Mouse (Mus musculus) hindbrain, embryonic 14.5 days (tissue): Measurements from ENCODE around the gene Mybl2. TPM values are rescaled to one million over a fixed set of nuclear protein-coding genes. Genes with fewer than 3 reads are reported as not detected.

Experiments
- ATAC-seq: fragments of 200-750 bp; cut with Nextera tagmentation; 2 replicates; pipeline ENCODE4 v1.8.0; 2017; ENCODE audit warnings: moderate number of reproducible peaks, mild to moderate bottlenecking, moderate TSS enrichment, moderate library complexity; ENCODE audit not compliant: low FRiP score
- DNase-seq: peaks from one replicate; pipeline ENCODE4 v3.0.0-alpha.2; 2015; ENCODE audit warnings: low spot score
- H3K27ac ChIP-seq: fragments of 300-500 bp; sonication (generic); 2 replicates; pipeline ENCODE4 v1.5.1; 2014; ENCODE audit warnings: mild to moderate bottlenecking, moderate library complexity
- H3K27me3 ChIP-seq: fragments of 300-500 bp; sonication (generic); 2 replicates; pipeline ENCODE4 v1.6.1; 2014; ENCODE audit warnings: mild to moderate bottlenecking, low read length, mixed read lengths; ENCODE audit not compliant: control insufficient read depth, insufficient read depth
- H3K36me3 ChIP-seq: fragments of 300-500 bp; sonication (generic); replicated peaks from 2 replicates; pipeline ENCODE4 v1.6.1; 2014; ENCODE audit not compliant: control insufficient read depth, insufficient read depth
- H3K4me1 ChIP-seq: fragments of 300-500 bp; sonication (generic); replicated peaks from 2 replicates; pipeline ENCODE4 v1.6.1; 2014; ENCODE audit warnings: antibody characterized with exemption, low read length, mixed read lengths; ENCODE audit not compliant: control insufficient read depth, insufficient read depth
- H3K4me2 ChIP-seq: fragments of 300-500 bp; sonication (generic); replicated peaks from 2 replicates; pipeline ENCODE4 v1.6.1; 2014; ENCODE audit warnings: mild to moderate bottlenecking, moderate library complexity
- H3K4me3 ChIP-seq: fragments of 300-500 bp; sonication (generic); replicated peaks from 2 replicates; pipeline ENCODE4 v1.5.1; 2014; ENCODE audit warnings: mild to moderate bottlenecking, low read length
- H3K9ac ChIP-seq: fragments of 300-500 bp; sonication (generic); 2 replicates; pipeline ENCODE4 v1.6.1; 2014
- H3K9me3 ChIP-seq: fragments of 300-500 bp; sonication (generic); 2 replicates; pipeline ENCODE4 v1.6.1; 2016; ENCODE audit warnings: low read length; ENCODE audit not compliant: control insufficient read depth
- WGBS: fragments of 180-500 bp; shearing (Covaris S2); extraction: QIAGEN DNeasy Blood & Tissue Kit; methylation state at CpG from one replicate; pipeline ENCODE4 v1.1.7; 2014; 5-methylcytosine and 5-hydroxymethylcytosine counted together
- polyA plus RNA-seq: library from polyadenylated mRNA; unstranded; fragments of >200 nt; fragmentation: Nextera tagmentation; extraction: Ambion mirVana; gene quantifications from 2 replicates; pipeline ENCODE4 v1.2.1, GENCODE M21; 2014

The Mybl2 gene
- polyA plus RNA-seq, 1 experiment from 2014 or later: 3.8 TPM

DNA sequence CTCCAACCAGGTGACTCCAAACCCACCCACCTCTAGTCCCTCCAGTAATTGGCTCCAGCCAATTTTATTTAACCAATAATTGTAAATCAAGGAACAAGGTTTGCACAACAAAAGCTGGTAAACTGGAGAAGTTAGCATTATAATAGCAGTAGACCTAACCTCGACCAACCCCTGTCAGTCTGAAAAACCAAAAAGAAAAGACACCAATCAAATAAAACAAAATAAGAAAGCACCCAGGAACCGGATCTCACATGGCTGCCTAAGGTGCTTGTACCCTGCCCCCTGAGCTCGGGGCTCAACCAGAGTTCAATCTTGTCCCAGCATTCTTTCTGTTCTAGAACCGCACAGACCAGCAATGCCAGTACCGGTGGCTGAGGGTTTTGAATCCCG is 7.6 kb downstream of the Mybl2 start:
- no peak overlapping the region for H3K4me2 ChIP-seq
- H3K36me3 ChIP-seq: no peaks in the 10 kb centered on the region
- H3K4me3 ChIP-seq: no peak overlapping the region
- 68% methylated on average over 6 of the region's 6 CpGs for WGBS
- H3K9ac ChIP-seq: no peak overlapping the region
- no peak overlapping the region for H3K27ac ChIP-seq
- H3K27me3 ChIP-seq: no peaks in the 10 kb centered on the region
- DNase-seq (no peak), ATAC-seq (no peak)
- H3K4me1 ChIP-seq: no peaks in the 10 kb centered on the region
- H3K9me3 ChIP-seq: no peaks in the 10 kb centered on the region

- Histone ChIP-seq H3K4me2 (no peak overlapping the region), H3K4me3 (no peak overlapping the region), H3K9ac (no peak overlapping the region), H3K4me1 (no peaks in the 10 kb centered on the region), H3K9me3 (no peaks in the 10 kb centered on the region), H3K36me3 (no peaks in the 10 kb centered on the region), H3K27ac (no peak overlapping the region), H3K27me3 (no peaks in the 10 kb centered on the region)
- DNase-seq: no peak
- no peak for ATAC-seq
- WGBS: 87% methylated on average over 6 of the region's 6 CpGs
Observed at GRCm38 (mm10) chr2:163066326-163066725, 11.8 kb downstream of the Mybl2 start.

- WGBS: 91% methylated on average over 1 of the region's 1 CpGs
Observed at GRCm38 (mm10) chr2:163067233-163067632, 12.7 kb downstream of the Mybl2 start.

DNA sequence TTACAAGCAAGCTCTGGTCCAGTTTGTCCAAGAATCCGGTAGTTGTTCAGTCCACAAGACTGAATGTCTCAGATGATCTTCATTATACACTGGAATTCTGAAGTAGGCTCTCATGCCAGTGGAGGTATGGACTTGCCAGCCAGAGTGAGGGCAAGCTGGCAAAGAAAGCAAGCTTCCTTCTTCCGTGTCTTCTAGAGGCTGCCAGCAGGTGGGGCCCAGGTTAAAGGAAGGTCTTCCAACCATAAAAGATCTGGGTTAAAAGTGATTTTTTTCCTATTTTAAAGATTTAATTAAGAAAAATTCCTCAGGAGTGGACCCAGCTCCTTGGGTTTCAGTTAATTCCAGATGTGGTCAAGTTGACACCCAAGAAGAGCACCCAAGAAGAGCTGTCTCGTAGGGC is 15.7 kb downstream of the Mybl2 start:
- no peak overlapping the region for H3K4me2 ChIP-seq
- H3K27ac ChIP-seq: no peak overlapping the region
- H3K9me3 ChIP-seq: no peaks in the 10 kb centered on the region
- no peaks in the 10 kb centered on the region for H3K4me1 ChIP-seq
- H3K9ac ChIP-seq: no peak overlapping the region
- 84% methylated on average over 3 of the region's 3 CpGs for WGBS
- DNase-seq (no peak), ATAC-seq (no peak)
- H3K4me3 ChIP-seq: no peak overlapping the region
- H3K27me3 ChIP-seq: no peaks in the 10 kb centered on the region
- H3K36me3 ChIP-seq: no peaks in the 10 kb centered on the region

More at GRCm38 (mm10) chr2:163067233-163067632, 12.7 kb downstream of the Mybl2 start:
- no peak for ATAC-seq
- no peaks in the 10 kb centered on the region for H3K27me3 ChIP-seq
- no peaks in the 10 kb centered on the region for H3K9me3 ChIP-seq
- no peak overlapping the region for H3K4me2 ChIP-seq
- no peak overlapping the region for H3K9ac ChIP-seq
- H3K4me3 ChIP-seq: no peak overlapping the region
- DNase-seq: no peak
- no peak overlapping the region for H3K27ac ChIP-seq
- no peaks in the 10 kb centered on the region for H3K4me1 ChIP-seq
- H3K36me3 ChIP-seq: no peaks in the 10 kb centered on the region

DNA sequence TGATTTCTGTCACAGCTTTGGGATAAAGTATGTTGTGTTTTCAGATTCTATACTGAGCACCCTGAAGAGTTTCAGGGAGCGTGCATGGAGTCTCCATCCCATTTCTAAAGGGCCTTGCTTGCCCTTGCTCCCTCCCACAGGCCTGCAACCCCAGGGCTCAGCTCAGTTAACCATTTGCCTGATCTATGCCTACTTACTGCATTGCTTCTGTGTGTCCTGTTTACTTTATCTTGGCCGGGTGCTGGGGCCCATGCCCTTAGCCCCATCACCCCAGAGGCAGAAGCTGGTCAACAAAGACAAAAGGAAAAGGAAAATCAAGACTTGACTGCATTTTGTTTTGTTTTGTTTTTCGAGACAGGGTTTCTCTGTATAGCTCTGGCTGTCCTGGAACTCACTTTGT is 17.1 kb downstream of the Mybl2 start:
- no peak overlapping the region for H3K4me3 ChIP-seq
- no peak overlapping the region for H3K9ac ChIP-seq
- H3K4me1 ChIP-seq: no peaks in the 10 kb centered on the region
- no peaks in the 10 kb centered on the region for H3K9me3 ChIP-seq
- H3K27me3 ChIP-seq: no peaks in the 10 kb centered on the region
- no peaks in the 10 kb centered on the region for H3K36me3 ChIP-seq
- ATAC-seq (no peak), DNase-seq (no peak)
- 95% methylated on average over 3 of the region's 3 CpGs for WGBS
- no peak overlapping the region for H3K4me2 ChIP-seq
- no peak overlapping the region for H3K27ac ChIP-seq

DNA sequence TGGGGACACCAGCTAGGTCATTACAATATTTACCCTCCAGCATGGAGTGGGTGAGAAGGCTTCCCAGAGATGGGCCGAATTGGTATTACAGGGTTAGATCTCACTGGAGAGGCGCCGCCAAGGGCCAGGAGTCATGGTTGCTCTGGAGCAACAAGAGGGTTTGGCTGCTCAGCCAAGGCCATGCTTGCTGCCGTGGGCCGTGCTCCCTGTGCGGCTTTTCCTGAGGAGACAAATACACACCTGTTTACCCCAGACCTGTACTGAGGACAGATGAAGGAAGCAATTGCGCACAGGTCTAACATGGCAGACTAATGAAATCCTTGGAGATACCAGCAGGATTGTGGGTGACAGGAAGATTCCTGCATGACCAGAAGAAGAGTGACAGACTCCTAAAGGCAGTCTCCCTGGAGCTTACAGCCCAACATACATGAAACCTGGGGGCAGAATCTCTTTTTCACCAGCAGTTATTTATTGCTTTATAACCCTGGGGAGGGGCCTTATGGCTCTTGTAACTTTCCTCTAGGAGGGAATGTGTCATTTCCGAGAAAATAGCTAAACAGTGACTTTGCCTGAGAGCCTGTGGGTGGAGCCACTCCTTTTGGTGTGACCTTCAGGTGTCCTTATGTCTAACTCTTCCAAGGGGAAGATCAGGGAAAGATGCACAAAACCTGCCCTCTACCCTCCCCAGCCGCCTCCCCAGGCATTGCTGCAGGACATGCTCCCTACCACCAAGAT is 18.7 kb downstream of the Mybl2 start:
- Histone ChIP-seq H3K4me2 (no peak overlapping the region), H3K9me3 (no peaks in the 10 kb centered on the region), H3K4me1 (no peaks in the 10 kb centered on the region), H3K27me3 (no peaks in the 10 kb centered on the region), H3K9ac (no peak overlapping the region), H3K36me3 (no peaks in the 10 kb centered on the region), H3K4me3 (no peak overlapping the region), H3K27ac (no peak overlapping the region)
- ATAC-seq: no peak
- 93% methylated on average over 9 of the region's 9 CpGs for WGBS
- DNase-seq: no peak

DNA sequence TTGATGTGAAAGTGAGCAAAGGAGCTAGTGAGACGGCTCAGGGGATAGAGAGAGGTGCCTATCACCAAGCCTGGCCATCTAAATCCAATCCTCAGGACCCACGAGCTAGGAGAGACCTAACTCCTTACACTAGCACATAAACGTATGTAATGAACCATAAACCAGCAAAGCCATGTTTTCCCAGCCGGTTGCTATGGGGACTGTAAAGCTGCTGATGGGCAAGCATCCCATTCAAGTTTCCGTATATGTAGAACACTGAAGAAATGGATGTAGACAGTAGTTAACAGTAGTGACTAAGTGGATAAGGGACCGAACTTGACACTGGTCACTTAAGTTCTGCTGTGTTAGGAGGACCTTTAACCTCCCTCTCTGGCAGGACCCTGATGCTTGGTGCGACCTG is 19.5 kb downstream of the Mybl2 start:
- H3K27me3 ChIP-seq: no peaks in the 10 kb centered on the region
- H3K4me2 ChIP-seq: no peak overlapping the region
- no peaks in the 10 kb centered on the region for H3K4me1 ChIP-seq
- H3K27ac ChIP-seq: no peak overlapping the region
- ATAC-seq (no peak), DNase-seq (no peak)
- no peak overlapping the region for H3K4me3 ChIP-seq
- H3K9me3 ChIP-seq: no peaks in the 10 kb centered on the region
- 82% methylated on average over 7 of the region's 7 CpGs for WGBS
- no peaks in the 10 kb centered on the region for H3K36me3 ChIP-seq
- no peak overlapping the region for H3K9ac ChIP-seq

DNA sequence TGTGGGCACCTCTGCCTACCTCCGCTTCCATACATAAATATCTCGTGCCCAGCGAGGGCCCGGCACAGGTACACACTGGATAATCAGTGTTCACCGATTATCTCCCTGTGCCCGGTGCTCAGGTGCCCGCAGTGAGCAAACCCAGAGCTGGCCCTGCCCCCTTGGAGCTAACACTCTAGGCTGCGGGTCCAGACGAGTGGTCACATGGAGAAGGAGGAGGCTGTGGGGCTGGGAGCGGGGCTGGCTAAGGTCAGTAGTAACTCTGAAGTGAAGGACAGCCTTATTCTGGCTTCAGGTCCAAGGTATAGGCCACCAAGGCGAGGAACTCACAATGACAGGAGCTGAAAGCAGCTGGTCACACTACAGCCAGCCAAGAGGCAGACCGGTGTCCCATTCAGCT is 20.3 kb downstream of the Mybl2 start:
- no peaks in the 10 kb centered on the region for H3K9me3 ChIP-seq
- no peaks in the 10 kb centered on the region for H3K4me1 ChIP-seq
- ATAC-seq (no peak), DNase-seq (no peak)
- H3K4me3 ChIP-seq: no peak overlapping the region
- no peak overlapping the region for H3K27ac ChIP-seq
- no peaks in the 10 kb centered on the region for H3K36me3 ChIP-seq
- H3K4me2 ChIP-seq: no peak overlapping the region
- H3K9ac ChIP-seq: no peak overlapping the region
- 90% methylated on average over 12 of the region's 12 CpGs for WGBS
- no peaks in the 10 kb centered on the region for H3K27me3 ChIP-seq

DNA sequence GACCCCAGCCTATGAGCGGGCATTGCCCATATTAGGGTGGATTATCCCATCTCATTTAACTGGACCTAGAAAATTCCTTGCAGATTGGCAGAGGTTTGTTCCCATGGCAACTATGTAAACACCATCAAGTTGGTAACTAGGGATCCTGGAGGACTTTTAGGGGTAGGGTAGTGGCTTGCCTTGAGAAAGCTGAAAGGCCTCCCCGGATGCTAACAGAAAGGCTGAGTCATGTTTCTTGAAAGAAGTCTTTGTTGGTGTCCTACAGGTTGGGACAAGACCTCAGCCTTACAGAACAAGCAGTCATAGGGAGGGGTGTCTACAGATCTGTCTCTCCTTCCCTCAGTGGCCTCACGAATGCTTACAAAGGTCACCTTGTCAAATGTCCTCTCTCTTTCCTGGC is 20.7 kb downstream of the Mybl2 start:
- DNase-seq (no peak), ATAC-seq (no peak)
- H3K4me1 ChIP-seq: no peaks in the 10 kb centered on the region
- WGBS: 78% methylated on average over 3 of the region's 3 CpGs
- no peak overlapping the region for H3K9ac ChIP-seq
- H3K9me3 ChIP-seq: no peaks in the 10 kb centered on the region
- no peak overlapping the region for H3K27ac ChIP-seq
- no peak overlapping the region for H3K4me3 ChIP-seq
- no peaks in the 10 kb centered on the region for H3K36me3 ChIP-seq
- H3K27me3 ChIP-seq: no peaks in the 10 kb centered on the region
- no peak overlapping the region for H3K4me2 ChIP-seq

DNA sequence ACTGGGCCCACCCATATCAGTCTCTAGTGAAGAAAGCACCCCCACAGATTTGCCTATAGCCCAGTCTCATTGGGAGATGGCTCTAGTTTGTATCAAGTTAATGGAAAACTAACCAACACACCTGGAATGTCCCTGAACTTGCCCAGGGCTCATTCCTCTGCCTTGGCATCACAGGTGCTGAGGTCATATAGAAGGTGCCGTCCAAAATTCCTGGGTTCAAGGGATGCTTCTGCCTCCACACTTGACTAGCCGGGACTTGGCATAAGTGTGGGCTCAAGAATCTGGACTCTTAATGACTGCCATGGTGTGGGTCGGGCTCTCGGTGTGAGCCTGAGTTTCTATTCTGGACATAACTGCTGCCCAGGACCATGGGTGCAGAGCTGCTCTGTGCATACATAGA is 24.6 kb downstream of the Mybl2 start:
- no peaks in the 10 kb centered on the region for H3K36me3 ChIP-seq
- H3K4me2 ChIP-seq: no peak overlapping the region
- no peaks in the 10 kb centered on the region for H3K27me3 ChIP-seq
- no peak for ATAC-seq
- WGBS: 92% methylated on average over 4 of the region's 4 CpGs
- H3K27ac ChIP-seq: no peak overlapping the region
- H3K9ac ChIP-seq: no peak overlapping the region
- no peak overlapping the region for H3K4me3 ChIP-seq
- H3K4me1 ChIP-seq: no peaks in the 10 kb centered on the region
- H3K9me3 ChIP-seq: no peaks in the 10 kb centered on the region
- no peak for DNase-seq
